Mouse (Mus musculus) heart, adult 2 months (tissue): ENCODE data around the gene Rtel1.

Experiments used
- CTCF ChIP-seq: fragments of 200-600 bp; IDR thresholded peaks from 2 replicates; pipeline ENCODE4 v1.8.1; 2022; ENCODE audit warnings: antibody characterized with exemption, mild to moderate bottlenecking, moderate library complexity
- EP300 ChIP-seq: fragments of 200-500 bp; IDR thresholded peaks from 2 replicates; pipeline ENCODE4 v1.6.1; 2011; ENCODE audit warnings: low read depth, low read length, control low read depth; ENCODE audit not compliant: insufficient read depth
- POLR2A ChIP-seq: fragments of 200-500 bp; IDR thresholded peaks from 2 replicates; pipeline ENCODE4 v1.6.1; 2011; ENCODE audit warnings: mild to moderate bottlenecking, low read depth, low read length, control low read depth; ENCODE audit not compliant: insufficient read depth

- TF ChIP-seq CTCF = no peak
- no peak for TF ChIP-seq EP300
- no peak for TF ChIP-seq POLR2A
These were observed 64.9 kb downstream of the Rtel1 start for GRCm38 (mm10) chr2:181384463-181384862.
